Mouse (Mus musculus) heart, postnatal 0 days (tissue): ENCODE measurements at regions not wholly inside any gene's neighbourhood (a gene's known extent, or its start where the extent isn't known, plus 50 kb on each side); places are given as distances from the start of the nearest gene placed in this dataset.

ENCODE experiments used
- ATAC-seq: fragments of 200-750 bp; cut with Nextera tagmentation; 2 replicates; pipeline ENCODE4 v1.8.0; 2017; ENCODE audit warnings: low read depth, moderate number of reproducible peaks, moderate library complexity; ENCODE audit not compliant: insufficient read depth
- DNase-seq: peaks from one replicate; pipeline ENCODE4 v3.0.0-alpha.2; 2016; ENCODE audit warnings: low spot score
- H3K27ac ChIP-seq: fragments of 300-500 bp; sonication (generic); 2 replicates; pipeline ENCODE4 v1.5.1; 2014; ENCODE audit warnings: low read depth, mild to moderate bottlenecking
- H3K27me3 ChIP-seq: fragments of 300-500 bp; sonication (generic); 2 replicates; pipeline ENCODE4 v1.6.1; 2014; ENCODE audit warnings: low read length, mixed read lengths; ENCODE audit not compliant: control insufficient read depth, insufficient read depth
- H3K36me3 ChIP-seq: fragments of 300-500 bp; sonication (generic); replicated peaks from 2 replicates; pipeline ENCODE4 v1.6.1; 2014; ENCODE audit warnings: low read length, mixed read lengths; ENCODE audit not compliant: control insufficient read depth, insufficient read depth
- H3K4me1 ChIP-seq: fragments of 300-500 bp; sonication (generic); 2 replicates; pipeline ENCODE4 v1.6.1; 2014; ENCODE audit warnings: antibody characterized with exemption; ENCODE audit not compliant: control insufficient read depth, insufficient read depth
- H3K4me2 ChIP-seq: fragments of 300-500 bp; sonication (generic); 2 replicates; pipeline ENCODE4 v1.6.1; 2014; ENCODE audit warnings: low read depth, mild to moderate bottlenecking, low read length, moderate library complexity
- H3K4me3 ChIP-seq: fragments of 300-500 bp; sonication (generic); 2 replicates; pipeline ENCODE4 v1.5.1; 2014; ENCODE audit warnings: low read depth, low read length
- H3K9ac ChIP-seq: fragments of 300-500 bp; sonication (generic); replicated peaks from 2 replicates; pipeline ENCODE4 v1.6.1; 2014; ENCODE audit warnings: low read depth, low read length, mixed read lengths
- H3K9me3 ChIP-seq: fragments of 300-500 bp; sonication (generic); replicated peaks from 2 replicates; pipeline ENCODE4 v1.6.1; 2016; ENCODE audit warnings: low read length; ENCODE audit not compliant: control insufficient read depth
- CTCF ChIP-seq: IDR thresholded peaks from 2 replicates; pipeline ENCODE4 v1.5.1; 2016; ENCODE audit warnings: antibody characterized with exemption, control low read depth, low read depth
- EP300 ChIP-seq: IDR thresholded peaks from 2 replicates; pipeline ENCODE4 v1.6.1; 2016; ENCODE audit warnings: antibody characterized with exemption, low read depth
- WGBS: fragments of 180-500 bp; shearing (Covaris S2); extraction: QIAGEN DNeasy Blood & Tissue Kit; methylation state at CpG from one replicate; pipeline ENCODE4 v1.1.7; 2014; 5-methylcytosine and 5-hydroxymethylcytosine counted together

DNA sequence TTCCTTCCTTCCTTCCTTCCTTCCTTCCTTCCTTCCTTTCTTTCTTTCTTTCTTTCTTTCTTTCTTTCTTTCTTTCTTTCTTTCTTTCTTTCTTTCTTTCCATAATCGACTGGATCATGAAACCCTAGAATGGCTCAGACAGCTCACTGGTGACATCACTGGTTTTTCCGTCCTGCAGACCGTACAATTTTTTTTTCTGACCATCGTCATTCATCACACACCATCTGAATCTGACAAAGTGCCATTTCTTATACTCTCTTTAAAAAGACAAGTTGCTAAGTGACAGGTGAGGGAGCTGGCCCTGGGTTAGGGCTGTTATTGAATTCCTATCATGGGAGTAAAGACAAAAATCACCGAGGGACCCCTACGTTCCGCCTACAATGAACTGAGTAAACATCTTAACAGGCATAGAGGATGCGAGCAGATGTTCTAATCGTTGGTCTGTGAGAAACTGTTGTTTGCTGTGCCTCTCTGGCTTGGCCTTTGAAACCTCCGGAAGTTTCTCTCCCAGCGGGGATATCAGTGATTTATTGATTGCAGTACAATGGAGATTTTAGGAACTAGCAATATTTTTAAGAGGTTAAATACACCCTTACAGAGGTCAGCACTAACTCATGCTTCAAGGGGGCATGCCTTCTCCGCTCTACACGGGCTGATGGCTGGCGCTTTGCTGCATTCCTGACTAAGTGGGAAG, 192.6 kb upstream of the Gm5148 start:
- H3K4me1 ChIP-seq, result 0 out of 2 replicates have a peak, but pooled peaks cover 3% of the 10 kb centered on the region
- TF ChIP-seq EP300 (no peak), CTCF (no peak)
- DNase-seq (no peak), ATAC-seq (no peak)
- no peak overlapping the region for H3K4me3 ChIP-seq
- no peaks in the 10 kb centered on the region for H3K27me3 ChIP-seq
- WGBS, result 42% methylated on average over 14 of the region's 14 CpGs
- no peak overlapping the region for H3K9ac ChIP-seq
- no peaks in the 10 kb centered on the region for H3K36me3 ChIP-seq
- H3K4me2 ChIP-seq, result no peak overlapping the region
- H3K27ac ChIP-seq, result no peak overlapping the region
- no peaks in the 10 kb centered on the region for H3K9me3 ChIP-seq

DNA sequence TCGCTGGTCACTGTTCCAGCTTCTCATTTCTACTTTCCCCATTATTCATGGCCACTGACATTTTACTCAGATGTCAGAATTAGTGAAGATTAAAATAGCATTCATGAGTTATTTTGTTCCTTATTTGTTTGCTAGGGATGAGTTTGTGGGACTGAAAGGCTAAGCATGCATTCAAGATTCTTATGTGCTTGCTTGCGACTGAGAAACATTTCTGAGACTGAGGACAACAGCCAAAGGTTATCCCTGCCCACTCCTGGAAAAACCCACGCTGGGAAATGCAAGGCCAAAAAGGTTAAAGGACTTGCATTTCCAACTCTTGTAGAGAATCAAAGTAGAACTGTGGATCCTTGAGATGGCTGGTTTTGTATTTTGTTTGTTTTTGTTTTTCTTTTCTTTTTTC, 192.0 kb upstream of the Gm5148 start:
- Histone ChIP-seq H3K9ac (no peak overlapping the region), H3K4me3 (no peak overlapping the region), H3K9me3 (no peaks in the 10 kb centered on the region), H3K4me2 (no peak overlapping the region), H3K27ac (no peak overlapping the region), H3K36me3 (no peaks in the 10 kb centered on the region), H3K4me1 (0 out of 2 replicates have a peak, but pooled peaks cover 3% of the 10 kb centered on the region), H3K27me3 (no peaks in the 10 kb centered on the region)
- no peak for TF ChIP-seq EP300
- no peak for TF ChIP-seq CTCF
- DNase-seq, result no peak
- no peak for ATAC-seq
- WGBS, result 77% methylated on average over 3 of the region's 3 CpGs

DNA sequence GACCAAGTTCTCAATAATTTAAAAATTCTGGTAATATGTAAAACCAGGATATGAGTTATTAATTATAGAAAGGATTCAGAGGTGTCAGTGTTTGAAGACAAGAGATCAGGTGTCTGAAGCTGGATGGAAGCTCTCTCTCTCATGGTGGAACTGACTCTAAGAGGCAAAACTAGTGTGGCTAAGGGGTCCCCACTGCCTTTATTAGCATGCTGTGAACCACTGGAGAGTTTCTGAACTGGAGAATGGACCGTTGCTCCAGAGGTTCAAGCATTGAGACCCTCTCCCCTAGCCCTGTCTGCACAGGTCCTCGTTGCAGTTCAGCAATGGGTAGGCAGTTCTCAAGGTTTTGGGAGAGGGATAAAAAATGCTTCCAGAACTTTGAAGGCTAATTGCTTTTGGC, 191.4 kb upstream of the Gm5148 start:
- 84% methylated on average over 2 of the region's 2 CpGs for WGBS
- no peak overlapping the region for H3K4me2 ChIP-seq
- no peaks in the 10 kb centered on the region for H3K27me3 ChIP-seq
- H3K27ac ChIP-seq, result no peak overlapping the region
- DNase-seq (no peak), ATAC-seq (no peak)
- no peak overlapping the region for H3K9ac ChIP-seq
- no peak for TF ChIP-seq CTCF
- no peak for TF ChIP-seq EP300
- 0 out of 2 replicates have a peak, but pooled peaks cover 3% of the 10 kb centered on the region for H3K4me1 ChIP-seq
- H3K9me3 ChIP-seq, result no peaks in the 10 kb centered on the region
- H3K4me3 ChIP-seq, result no peak overlapping the region
- no peaks in the 10 kb centered on the region for H3K36me3 ChIP-seq

GRCm38 (mm10) chr3:37914136-37914535, 189.8 kb upstream of the Gm5148 start:
- ATAC-seq, result no peak
- no peaks in the 10 kb centered on the region for H3K9me3 ChIP-seq
- TF ChIP-seq EP300 (no peak), CTCF (no peak)
- no peaks in the 10 kb centered on the region for H3K36me3 ChIP-seq
- H3K27ac ChIP-seq, result no peak overlapping the region
- no peaks in the 10 kb centered on the region for H3K27me3 ChIP-seq
- no peak overlapping the region for H3K9ac ChIP-seq
- H3K4me1 ChIP-seq, result 0 out of 2 replicates have a peak, but pooled peaks cover 3% of the 10 kb centered on the region
- H3K4me2 ChIP-seq, result no peak overlapping the region
- no peak for DNase-seq
- WGBS, result 96% methylated on average over 2 of the region's 2 CpGs
- H3K4me3 ChIP-seq, result no peak overlapping the region

- Histone ChIP-seq H3K4me3 (no peak overlapping the region), H3K27me3 (no peaks in the 10 kb centered on the region), H3K9ac (no peak overlapping the region), H3K36me3 (no peaks in the 10 kb centered on the region), H3K4me1 (peaks cover 20% of the 10 kb centered on the region), H3K4me2 (no peak overlapping the region), H3K27ac (no peak overlapping the region), H3K9me3 (no peaks in the 10 kb centered on the region)
- WGBS, result 94% methylated on average over 4 of the region's 4 CpGs
- TF ChIP-seq EP300 (no peak), CTCF (no peak)
- ATAC-seq (no peak), DNase-seq (no peak)
Measured at GRCm38 (mm10) chr3:37909821-37910220, 185.5 kb upstream of the Gm5148 start.

GRCm38 (mm10) chr3:37909008-37909407, 184.7 kb upstream of the Gm5148 start:
- Histone ChIP-seq H3K9ac (no peak overlapping the region), H3K4me2 (no peak overlapping the region), H3K27ac (no peak overlapping the region), H3K4me1 (peaks cover 20% of the 10 kb centered on the region), H3K9me3 (no peaks in the 10 kb centered on the region), H3K36me3 (no peaks in the 10 kb centered on the region), H3K27me3 (no peaks in the 10 kb centered on the region), H3K4me3 (no peak overlapping the region)
- DNase-seq (no peak), ATAC-seq (no peak)
- TF ChIP-seq EP300 (no peak), CTCF (no peak)
- WGBS, result 77% methylated on average over 2 of the region's 2 CpGs
